Mouse (Mus musculus) central nervous system, embryonic 14 days (tissue): ENCODE data around the gene Mrpl14. TPM values are rescaled to one million over a fixed set of nuclear protein-coding genes. Genes with fewer than 3 reads are reported as not detected.

ENCODE experiments used
- polyA plus RNA-seq: library from polyadenylated mRNA; depleted of rRNA; stranded (reverse); fragments of >200 nt; gene quantifications from 2 replicates; pipeline ENCODE4 v1.2.3, GENCODE M21; 2012; rRNA removed

Mrpl14 gene
- 87.6 and 93.0 TPM in 2 replicates for polyA plus RNA-seq

DNA sequence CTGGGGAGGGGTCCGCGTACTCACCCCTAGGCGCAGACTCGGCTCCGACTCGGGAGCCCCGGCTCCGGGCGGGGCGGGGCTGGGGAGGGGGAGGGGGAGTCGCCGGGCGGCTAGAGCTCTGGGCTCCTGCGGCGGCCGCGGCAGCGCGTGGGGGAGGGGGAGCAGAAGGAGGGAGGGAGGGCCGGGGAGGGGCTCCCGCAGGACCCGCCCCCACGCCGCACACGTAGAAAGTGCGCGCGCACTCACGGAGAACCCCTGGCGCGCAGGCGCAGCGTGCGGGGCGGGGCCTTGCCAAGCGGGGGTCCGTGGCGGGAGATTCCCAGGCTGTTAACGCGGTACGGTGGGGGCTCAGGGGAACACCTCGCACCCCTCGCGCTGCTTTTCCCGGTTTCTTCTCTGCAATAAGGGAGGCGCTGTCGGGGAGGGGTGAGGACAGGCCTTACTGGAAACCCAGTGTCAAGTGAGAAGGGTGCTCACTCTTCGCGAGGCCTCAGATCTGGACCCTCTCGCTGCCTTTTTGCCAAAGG lies at the start of gene Mrpl14:
Gene Mrpl14, plus strand, starts transcription at position 230 of the 527 bp plus-strand sequence.

DNA sequence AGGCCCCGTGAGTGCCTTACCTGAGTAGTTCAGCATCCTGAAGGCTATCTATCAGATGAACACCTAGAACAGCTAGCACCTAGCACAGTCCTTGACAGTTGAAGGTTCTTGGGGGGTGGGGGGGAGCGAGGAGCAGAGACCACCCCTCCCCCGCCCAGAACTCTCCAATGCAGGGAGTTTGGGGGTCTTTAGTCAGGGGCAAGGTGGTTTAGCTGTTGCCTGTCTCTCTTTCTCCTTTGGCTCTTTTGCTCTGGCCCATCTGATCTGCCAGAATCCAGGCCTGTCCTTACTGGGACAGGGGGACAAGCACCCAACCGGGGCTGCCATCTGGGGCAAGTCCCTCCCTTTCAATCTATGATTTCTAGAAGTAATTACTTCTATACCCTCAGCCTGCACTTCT lies 26.9 kb upstream of the Mrpl14 start, which contains the start of gene Capn11:
Gene Capn11, minus strand, starts transcription at position 101 of the 400 bp plus-strand sequence.

DNA sequence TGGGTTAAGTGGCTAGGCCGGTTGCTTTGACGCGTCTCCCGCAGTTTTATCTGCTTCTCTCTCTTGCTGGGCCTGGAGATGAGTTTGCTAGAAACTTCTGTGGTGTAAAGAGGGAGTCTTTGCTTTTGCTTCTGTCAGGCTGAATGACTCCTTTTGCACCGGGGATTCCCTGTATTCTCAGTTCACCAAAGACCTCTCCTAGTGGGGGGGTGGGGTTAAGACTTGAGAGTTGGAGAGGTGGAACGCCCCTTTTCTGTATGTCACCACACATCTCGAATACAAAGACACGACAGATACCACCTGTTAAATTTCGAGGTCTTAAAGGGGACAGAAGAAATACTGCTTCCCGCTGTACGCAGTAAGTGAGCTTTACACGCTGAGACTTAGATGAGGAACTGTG lies 594 bp downstream of the Mrpl14 start, which contains the start of gene Tmem63b:
Gene Tmem63b, minus strand, starts transcription at position 190 of the 400 bp plus-strand sequence.

GRCm38 (mm10) chr17:45733735-45734301 lies 47.7 kb downstream of the Mrpl14 start, which contains the start of gene 1600014C23Rik:
Gene 1600014C23Rik, minus strand, starts transcription at chr17:45733844.

Other genes starting within 250 kb of the Mrpl14 start
- 0.57 and 0.85 TPM in 2 replicates for gene Spats1, start 210.9 kb upstream of the Mrpl14 start, polyA plus RNA-seq
- gene Aars2, start 179.5 kb upstream of the Mrpl14 start, polyA plus RNA-seq: 22.7 and 22.8 TPM in 2 replicates
- gene Tcte1, start 162.9 kb upstream of the Mrpl14 start, polyA plus RNA-seq: 0.52 and 0.53 TPM in 2 replicates
- gene Tmem151b, start 136.6 kb upstream of the Mrpl14 start, polyA plus RNA-seq: 27.9 and 29.9 TPM in 2 replicates
- 3.1 and 3.6 TPM in 2 replicates for gene Nfkbie, start 130.6 kb upstream of the Mrpl14 start, polyA plus RNA-seq
- gene Slc35b2, start 122.4 kb upstream of the Mrpl14 start, polyA plus RNA-seq: 68.9 and 77.4 TPM in 2 replicates
- gene Hsp90ab1, start 113.1 kb upstream of the Mrpl14 start, polyA plus RNA-seq: 1,024 and 1,065 TPM in 2 replicates
- gene Slc29a1, start 86.7 kb upstream of the Mrpl14 start, polyA plus RNA-seq: 47.3 and 50.7 TPM in 2 replicates
- gene Mymx, start 84.2 kb upstream of the Mrpl14 start, polyA plus RNA-seq: 0.45 and 8.2 TPM in 2 replicates
- 0.06 and 1.9 TPM in 2 replicates for gene Capn11, start 27.0 kb upstream of the Mrpl14 start, polyA plus RNA-seq
- 247 and 260 TPM in 2 replicates for gene Tmem63b, start 583 bp downstream of the Mrpl14 start, polyA plus RNA-seq
- gene 1600014C23Rik, start 47.5 kb downstream of the Mrpl14 start, polyA plus RNA-seq: 0.24 TPM in 1 of 2 replicates, not detected in the other